Mouse (Mus musculus) neural tube, embryonic 13.5 days (tissue): Measurements from ENCODE around the gene Eme2. TPM values are rescaled to one million over a fixed set of nuclear protein-coding genes. Genes with fewer than 3 reads are reported as not detected.

Experiments
- ATAC-seq: fragments of 200-750 bp; cut with Nextera tagmentation; 2 replicates; pipeline ENCODE4 v1.8.0; 2017; ENCODE audit warnings: low read depth, mild to moderate bottlenecking, moderate TSS enrichment, moderate library complexity
- H3K27ac ChIP-seq: fragments of 300-500 bp; sonication (generic); replicated peaks from 2 replicates; pipeline ENCODE4 v1.5.1; 2015; ENCODE audit warnings: moderate library complexity, mild to moderate bottlenecking, inconsistent platforms
- H3K27me3 ChIP-seq: fragments of 300-500 bp; sonication (generic); 2 replicates; pipeline ENCODE4 v1.6.1; 2015; ENCODE audit warnings: mild to moderate bottlenecking, inconsistent platforms
- H3K36me3 ChIP-seq: fragments of 300-500 bp; sonication (generic); 2 replicates; pipeline ENCODE4 v1.6.1; 2015; ENCODE audit warnings: mild to moderate bottlenecking, inconsistent platforms
- H3K4me1 ChIP-seq: fragments of 300-500 bp; sonication (generic); replicated peaks from 2 replicates; pipeline ENCODE4 v1.6.1; 2015; ENCODE audit warnings: inconsistent platforms
- H3K4me2 ChIP-seq: fragments of 300-500 bp; sonication (generic); 2 replicates; pipeline ENCODE4 v1.6.1; 2015; ENCODE audit warnings: inconsistent platforms, mild to moderate bottlenecking, moderate library complexity
- H3K4me3 ChIP-seq: fragments of 300-500 bp; sonication (generic); 2 replicates; pipeline ENCODE4 v1.5.1; 2015; ENCODE audit warnings: mild to moderate bottlenecking, inconsistent platforms
- H3K9ac ChIP-seq: fragments of 300-500 bp; sonication (generic); 2 replicates; pipeline ENCODE4 v1.6.1; 2015; ENCODE audit warnings: moderate library complexity, mild to moderate bottlenecking, inconsistent platforms
- H3K9me3 ChIP-seq: fragments of 300-500 bp; sonication (generic); 2 replicates; pipeline ENCODE4 v1.6.1; 2016; ENCODE audit warnings: inconsistent platforms
- WGBS: fragments of 180-500 bp; shearing (Covaris S2); methylation state at CpG from one replicate; pipeline ENCODE4 v1.1.7; 2015; 5-methylcytosine and 5-hydroxymethylcytosine counted together
- polyA plus RNA-seq: library from polyadenylated mRNA; unstranded; fragments of >200 nt; fragmentation: Nextera tagmentation; extraction: Ambion mirVana; gene quantifications from 2 replicates; pipeline ENCODE4 v1.2.1, GENCODE M21; 2015

Gene Eme2
- polyA plus RNA-seq, 1 experiment from 2014 or later = 36.3 TPM

GRCm38 (mm10) chr17:24885356-24886133 is 9.3 kb downstream of the Eme2 start:
- H3K4me2 ChIP-seq = peak overlapping the region; percentile 83
- H3K9ac ChIP-seq = peak overlapping the region; percentile 69
- H3K27ac ChIP-seq = no peak overlapping the region
- peak overlapping the region; percentile 80 for H3K4me3 ChIP-seq
- H3K4me1 ChIP-seq = peaks cover 33% of the 10 kb centered on the region
- H3K9me3 ChIP-seq = no peaks in the 10 kb centered on the region
- peaks cover 35% of the 10 kb centered on the region for H3K36me3 ChIP-seq
- no peak for ATAC-seq
- no peaks in the 10 kb centered on the region for H3K27me3 ChIP-seq
- 24% methylated on average over 22 of the region's 22 CpGs for WGBS

- H3K9me3 ChIP-seq = no peaks in the 10 kb centered on the region
- H3K27ac ChIP-seq = no peak overlapping the region
- no peak overlapping the region for H3K4me2 ChIP-seq
- no peak overlapping the region for H3K9ac ChIP-seq
- WGBS = 91% methylated on average over 6 of the region's 6 CpGs
- no peaks in the 10 kb centered on the region for H3K27me3 ChIP-seq
- no peak for ATAC-seq
- peaks cover 33% of the 10 kb centered on the region for H3K4me1 ChIP-seq
- H3K4me3 ChIP-seq = no peak overlapping the region
- peaks cover 24% of the 10 kb centered on the region for H3K36me3 ChIP-seq
Observed at GRCm38 (mm10) chr17:24884391-24884790, 10.5 kb downstream of the Eme2 start.

- 53% methylated on average over 7 of the region's 7 CpGs for WGBS
- H3K9me3 ChIP-seq = no peaks in the 10 kb centered on the region
- no peak overlapping the region for H3K9ac ChIP-seq
Observed at GRCm38 (mm10) chr17:24881738-24882440, 13.0 kb downstream of the Eme2 start.

GRCm38 (mm10) chr17:24878531-24878930 is 16.4 kb downstream of the Eme2 start:
- Histone ChIP-seq H3K4me3 (no peak overlapping the region), H3K36me3 (peaks cover 11% of the 10 kb centered on the region), H3K27me3 (no peaks in the 10 kb centered on the region), H3K4me2 (no peak overlapping the region), H3K4me1 (no peaks in the 10 kb centered on the region; the same call in 1 of the 2 replicates), H3K9me3 (no peaks in the 10 kb centered on the region), H3K27ac (no peak overlapping the region), H3K9ac (0 out of 2 replicates have a peak overlapping the region, but pooled peaks have one; percentile 26)
- WGBS = 74% methylated on average over 8 of the region's 8 CpGs
- ATAC-seq = no peak

More at GRCm38 (mm10) chr17:24881738-24882440, 13.0 kb downstream of the Eme2 start:
- no peaks in the 10 kb centered on the region for H3K27me3 ChIP-seq
- no peak overlapping the region for H3K27ac ChIP-seq
- peaks cover 18% of the 10 kb centered on the region for H3K36me3 ChIP-seq
- H3K4me3 ChIP-seq = no peak overlapping the region
- no peak for ATAC-seq
- peaks cover 13% of the 10 kb centered on the region for H3K4me1 ChIP-seq
- no peak overlapping the region for H3K4me2 ChIP-seq

- Histone ChIP-seq H3K4me3 (no peak overlapping the region), H3K27ac (no peak overlapping the region), H3K27me3 (no peaks in the 10 kb centered on the region), H3K4me1 (no peaks in the 10 kb centered on the region; the same call in 1 of the 2 replicates), H3K9me3 (no peaks in the 10 kb centered on the region), H3K9ac (0 out of 2 replicates have a peak overlapping the region, but pooled peaks have one; percentile 26), H3K4me2 (no peak overlapping the region), H3K36me3 (peaks cover 6% of the 10 kb centered on the region)
- WGBS = 42% methylated on average over 5 of the region's 5 CpGs
- ATAC-seq = no peak
Observed at GRCm38 (mm10) chr17:24878117-24878397, 16.8 kb downstream of the Eme2 start.

- H3K4me2 ChIP-seq = no peak overlapping the region
- H3K9ac ChIP-seq = 0 out of 2 replicates have a peak overlapping the region, but pooled peaks have one; percentile 26
- no peak for ATAC-seq
- H3K36me3 ChIP-seq = peaks cover 1% of the 10 kb centered on the region
- H3K4me3 ChIP-seq = no peak overlapping the region
- H3K9me3 ChIP-seq = no peaks in the 10 kb centered on the region
- no peak overlapping the region for H3K27ac ChIP-seq
- 66% methylated on average over 10 of the region's 10 CpGs for WGBS
- no peaks in the 10 kb centered on the region for H3K27me3 ChIP-seq
- H3K4me1 ChIP-seq = no peaks in the 10 kb centered on the region; the same call in 1 of the 2 replicates
Observed at GRCm38 (mm10) chr17:24877336-24878116, 17.4 kb downstream of the Eme2 start.

- Histone ChIP-seq H3K9ac (no peak overlapping the region), H3K36me3 (no peaks in the 10 kb centered on the region), H3K27me3 (no peaks in the 10 kb centered on the region), H3K4me2 (no peak overlapping the region), H3K27ac (no peak overlapping the region), H3K9me3 (no peaks in the 10 kb centered on the region), H3K4me3 (no peak overlapping the region), H3K4me1 (no peaks in the 10 kb centered on the region)
- ATAC-seq = no peak
- 83% methylated on average over 8 of the region's 8 CpGs for WGBS
Observed at GRCm38 (mm10) chr17:24874989-24875388, 19.9 kb downstream of the Eme2 start.

GRCm38 (mm10) chr17:24874405-24874745 is 20.5 kb downstream of the Eme2 start:
- Histone ChIP-seq H3K4me2 (no peak overlapping the region), H3K27ac (no peak overlapping the region), H3K36me3 (no peaks in the 10 kb centered on the region), H3K4me3 (no peak overlapping the region), H3K4me1 (no peaks in the 10 kb centered on the region), H3K9me3 (no peaks in the 10 kb centered on the region), H3K9ac (no peak overlapping the region), H3K27me3 (no peaks in the 10 kb centered on the region)
- 41% methylated on average over 1 of the region's 1 CpGs for WGBS
- ATAC-seq = no peak

- Histone ChIP-seq H3K27me3 (no peaks in the 10 kb centered on the region), H3K4me1 (no peaks in the 10 kb centered on the region), H3K36me3 (no peaks in the 10 kb centered on the region), H3K4me3 (no peak overlapping the region), H3K4me2 (no peak overlapping the region), H3K9ac (no peak overlapping the region), H3K27ac (no peak overlapping the region), H3K9me3 (no peaks in the 10 kb centered on the region)
- WGBS = 56% methylated on average over 4 of the region's 4 CpGs
- no peak for ATAC-seq
Observed at GRCm38 (mm10) chr17:24873695-24874404, 21.0 kb downstream of the Eme2 start.

GRCm38 (mm10) chr17:24867914-24868313 is 27.0 kb downstream of the Eme2 start:
- no peak for ATAC-seq
- no peaks in the 10 kb centered on the region for H3K4me1 ChIP-seq
- peaks cover 33% of the 10 kb centered on the region for H3K36me3 ChIP-seq
- WGBS = 95% methylated on average over 10 of the region's 10 CpGs
- no peak overlapping the region for H3K9ac ChIP-seq
- H3K27ac ChIP-seq = no peak overlapping the region
- H3K9me3 ChIP-seq = no peaks in the 10 kb centered on the region
- no peaks in the 10 kb centered on the region for H3K27me3 ChIP-seq
- H3K4me2 ChIP-seq = no peak overlapping the region
- no peak overlapping the region for H3K4me3 ChIP-seq

GRCm38 (mm10) chr17:24865776-24866175 is 29.1 kb downstream of the Eme2 start, which contains the start of gene Igfals:
TSS of gene Igfals (plus strand) at chr17:24865997.
- 91% methylated on average over 8 of the region's 8 CpGs for WGBS

More at GRCm38 (mm10) chr17:24865776-24866175, 29.1 kb downstream of the Eme2 start, which contains the start of gene Igfals:
- Histone ChIP-seq H3K4me1 (no peaks in the 10 kb centered on the region), H3K36me3 (peaks cover 54% of the 10 kb centered on the region), H3K27me3 (no peaks in the 10 kb centered on the region), H3K27ac (no peak within 1 kb of the TSS), H3K4me2 (no peak within 1 kb of the TSS), H3K4me3 (no peak within 1 kb of the TSS), H3K9ac (no peak within 1 kb of the TSS), H3K9me3 (no peaks in the 10 kb centered on the region)
- ATAC-seq = no peak
